Mouse (Mus musculus): ENCODE data around the gene Kcnj6. TPM values are rescaled to one million over a fixed set of nuclear protein-coding genes. Genes with fewer than 3 reads are reported as not detected.

Kcnj6 gene
- polyA plus RNA-seq (2016; fragmentation: Nextera tagmentation; extraction: Ambion mirVana) = 0.64 and 1.2 TPM in 2 replicates

- H3K4me1 ChIP-seq = peaks cover 32% of the 10 kb centered on the region
- no peaks in the 10 kb centered on the region for H3K36me3 ChIP-seq
- WGBS = under 1% methylated on average over 43 of the region's 43 CpGs
- ATAC-seq (ENCODE audit: low FRiP score, low read depth) = peak; percentile 81
- peak within 1 kb of the TSS; percentile 79 for H3K4me2 ChIP-seq (replicated peaks)
- no peaks in the 10 kb centered on the region for H3K9me3 ChIP-seq
- H3K27ac ChIP-seq (replicated peaks) = no peak within 1 kb of the TSS
- peak within 1 kb of the TSS; percentile 48 for H3K4me3 ChIP-seq
- peak within 1 kb of the TSS; percentile 43 for H3K9ac ChIP-seq (replicated peaks)
- H3K27me3 ChIP-seq = peaks cover 43% of the 10 kb centered on the region
These were observed at the start of gene Kcnj6 for GRCm38 (mm10) chr16:94997340-94997849. TSS of gene Kcnj6 (minus strand) at chr16:94997701.

DNA sequence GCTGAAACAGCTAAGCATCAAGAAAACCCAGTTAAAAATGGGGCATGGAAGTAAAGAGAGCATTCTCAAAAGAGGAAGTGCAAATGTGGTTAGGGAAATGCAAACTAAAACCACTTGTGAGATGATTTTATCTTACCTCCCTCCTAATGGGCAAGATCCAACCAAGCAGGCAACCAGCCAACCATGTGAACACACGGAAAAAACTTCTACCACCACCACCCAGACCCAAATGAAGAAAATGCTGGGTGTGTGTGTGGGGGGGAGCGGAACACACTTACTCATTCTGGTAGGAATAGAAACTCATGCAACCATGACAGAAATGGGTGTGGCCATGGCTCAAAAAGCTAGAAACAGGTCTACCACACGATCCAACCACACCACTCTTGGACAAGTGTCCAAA is 12.4 kb upstream of the Kcnj6 start:
- no peak overlapping the region for H3K4me3 ChIP-seq
- no peak overlapping the region for H3K9ac ChIP-seq (replicated peaks)
- H3K4me1 ChIP-seq = no peaks in the 10 kb centered on the region
- H3K4me2 ChIP-seq (replicated peaks) = no peak overlapping the region
- no peaks in the 10 kb centered on the region for H3K27me3 ChIP-seq
- H3K27ac ChIP-seq (replicated peaks) = no peak overlapping the region
- no peaks in the 10 kb centered on the region for H3K36me3 ChIP-seq
- WGBS = 92% methylated on average over 3 of the region's 3 CpGs
- H3K9me3 ChIP-seq = no peaks in the 10 kb centered on the region
- no peak for ATAC-seq (ENCODE audit: low FRiP score, low read depth)

DNA sequence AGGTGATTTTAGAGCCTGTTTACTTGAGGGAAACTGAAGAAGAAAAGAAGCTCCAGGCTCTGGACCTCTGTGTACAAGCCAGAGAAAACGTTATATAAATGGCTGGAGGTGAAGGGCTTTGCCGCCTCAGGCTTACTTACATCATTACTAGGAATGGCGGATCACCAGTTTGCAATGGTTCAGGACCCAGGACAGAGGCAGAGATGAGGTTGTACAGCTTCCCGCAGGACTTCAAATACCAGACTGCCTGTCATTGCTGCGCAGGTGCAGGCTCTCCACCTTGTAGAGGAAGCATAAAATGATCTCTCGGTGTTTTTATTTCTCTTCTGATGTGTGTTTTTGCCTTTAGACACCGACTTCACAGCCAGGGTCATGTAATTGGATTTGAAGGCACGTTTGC is 7.1 kb upstream of the Kcnj6 start:
- Histone ChIP-seq H3K4me2 (replicated peaks) (no peak overlapping the region), H3K4me1 (peaks cover 5% of the 10 kb centered on the region), H3K27ac (replicated peaks) (no peak overlapping the region), H3K4me3 (no peak overlapping the region), H3K36me3 (no peaks in the 10 kb centered on the region), H3K9me3 (no peaks in the 10 kb centered on the region), H3K27me3 (0 out of 2 replicates have a peak, but pooled peaks cover 2% of the 10 kb centered on the region), H3K9ac (replicated peaks) (no peak overlapping the region)
- ATAC-seq (ENCODE audit: low FRiP score, low read depth) = no peak
- 31% methylated on average over 8 of the region's 8 CpGs for WGBS

DNA sequence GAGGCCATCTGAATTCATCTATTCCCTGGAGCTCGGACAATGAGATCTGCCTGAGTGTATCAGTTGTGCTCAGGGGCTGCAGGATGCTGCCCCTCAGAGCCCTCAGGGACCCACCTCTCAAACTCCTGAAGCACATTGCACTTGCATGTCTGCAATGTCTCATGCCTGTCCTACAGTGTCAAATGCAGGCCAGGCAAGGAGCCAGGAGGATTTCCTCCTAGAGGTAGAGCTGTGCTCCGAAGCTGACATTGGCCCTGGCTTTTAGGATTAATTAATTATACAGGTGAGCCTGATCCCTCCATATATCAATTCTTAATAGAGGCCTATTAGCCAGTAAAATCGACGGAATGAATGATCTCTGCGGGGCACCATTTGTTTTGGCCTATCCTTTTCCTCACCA is 2.0 kb upstream of the Kcnj6 start:
- WGBS = 65% methylated on average over 5 of the region's 5 CpGs
- H3K4me1 ChIP-seq = peaks cover 32% of the 10 kb centered on the region
- no peaks in the 10 kb centered on the region for H3K36me3 ChIP-seq
- no peaks in the 10 kb centered on the region for H3K9me3 ChIP-seq
- no peak overlapping the region for H3K4me3 ChIP-seq
- H3K27ac ChIP-seq (replicated peaks) = no peak overlapping the region
- H3K9ac ChIP-seq (replicated peaks) = no peak overlapping the region
- peaks cover 43% of the 10 kb centered on the region for H3K27me3 ChIP-seq
- no peak for ATAC-seq (ENCODE audit: low FRiP score, low read depth)
- H3K4me2 ChIP-seq (replicated peaks) = no peak overlapping the region

DNA sequence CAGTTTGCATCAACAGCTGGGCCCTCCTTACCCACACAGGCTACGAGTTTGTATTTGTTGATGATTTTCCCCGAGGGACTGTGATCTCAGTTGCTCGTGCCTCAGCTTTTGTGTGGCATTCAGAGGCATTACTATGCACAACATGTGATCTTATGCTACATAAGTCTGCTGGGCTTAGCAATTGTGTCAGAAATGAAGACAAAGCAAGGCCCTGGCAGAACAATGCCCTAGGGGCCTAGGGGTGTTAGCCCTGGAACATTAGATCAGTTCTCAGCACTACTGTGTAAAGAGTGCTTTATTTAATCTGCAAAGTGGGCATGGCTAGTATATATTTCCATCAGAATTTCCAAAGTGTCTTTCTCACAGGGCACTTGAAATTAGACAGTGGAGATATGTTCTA is 1.5 kb upstream of the Kcnj6 start:
- Histone ChIP-seq H3K4me2 (replicated peaks) (no peak overlapping the region), H3K9ac (replicated peaks) (no peak overlapping the region), H3K27ac (replicated peaks) (no peak overlapping the region), H3K27me3 (peaks cover 43% of the 10 kb centered on the region), H3K36me3 (no peaks in the 10 kb centered on the region), H3K9me3 (no peaks in the 10 kb centered on the region), H3K4me3 (no peak overlapping the region), H3K4me1 (peaks cover 32% of the 10 kb centered on the region)
- 21% methylated on average over 3 of the region's 3 CpGs for WGBS
- ATAC-seq (ENCODE audit: low FRiP score, low read depth) = peak; percentile 57; the same call in 1 of the 2 replicates

GRCm38 (mm10) chr16:94996791-94997281 is 665 bp downstream of the Kcnj6 start:
- Histone ChIP-seq H3K4me1 (peaks cover 32% of the 10 kb centered on the region), H3K4me3 (peak overlapping the region; percentile 48), H3K9me3 (no peaks in the 10 kb centered on the region), H3K27ac (replicated peaks) (no peak overlapping the region), H3K4me2 (replicated peaks) (peak overlapping the region; percentile 79), H3K9ac (replicated peaks) (peak overlapping the region; percentile 43), H3K27me3 (peaks cover 43% of the 10 kb centered on the region), H3K36me3 (no peaks in the 10 kb centered on the region)
- ATAC-seq (ENCODE audit: low FRiP score, low read depth) = no peak
- WGBS = 13% methylated on average over 16 of the region's 16 CpGs

- 12% methylated on average over 13 of the region's 13 CpGs for WGBS
- H3K4me3 ChIP-seq = no peak overlapping the region
- H3K4me2 ChIP-seq (replicated peaks) = peak overlapping the region; percentile 17; the same call in 1 of the 2 replicates
- H3K9me3 ChIP-seq = no peaks in the 10 kb centered on the region
- H3K27me3 ChIP-seq = peaks cover 41% of the 10 kb centered on the region
- ATAC-seq (ENCODE audit: low FRiP score, low read depth) = no peak
- H3K27ac ChIP-seq (replicated peaks) = no peak overlapping the region
- no peaks in the 10 kb centered on the region for H3K36me3 ChIP-seq
- H3K4me1 ChIP-seq = peaks cover 32% of the 10 kb centered on the region
- no peak overlapping the region for H3K9ac ChIP-seq (replicated peaks)
These were observed 1.9 kb downstream of the Kcnj6 start for GRCm38 (mm10) chr16:94995542-94996131.

DNA sequence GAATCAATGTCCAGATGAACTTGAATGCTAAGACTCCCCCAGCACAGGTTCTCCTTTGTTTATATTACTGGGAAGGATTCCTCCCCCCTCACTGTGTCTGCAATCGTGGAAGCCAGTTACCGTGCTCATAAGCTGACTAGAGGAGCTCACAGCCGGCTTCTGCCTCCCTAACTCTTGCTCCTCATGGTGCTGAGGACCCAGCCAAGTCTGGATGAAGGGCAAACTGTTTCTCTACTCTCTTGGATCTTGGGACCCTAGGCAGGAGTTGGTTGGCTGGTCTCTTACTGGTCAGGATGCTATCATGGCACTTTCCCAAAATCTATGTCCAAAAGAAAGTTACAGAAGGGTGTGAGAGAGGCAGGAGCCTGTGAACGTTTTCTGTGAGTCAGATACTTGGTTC is 2.6 kb downstream of the Kcnj6 start:
- no peak for ATAC-seq (ENCODE audit: low FRiP score, low read depth)
- Histone ChIP-seq H3K9me3 (no peaks in the 10 kb centered on the region), H3K4me2 (replicated peaks) (no peak overlapping the region), H3K27me3 (peaks cover 41% of the 10 kb centered on the region), H3K36me3 (no peaks in the 10 kb centered on the region), H3K4me3 (no peak overlapping the region), H3K4me1 (peaks cover 30% of the 10 kb centered on the region), H3K27ac (replicated peaks) (no peak overlapping the region), H3K9ac (replicated peaks) (no peak overlapping the region)
- 59% methylated on average over 4 of the region's 4 CpGs for WGBS

GRCm38 (mm10) chr16:94994148-94994547 is 3.4 kb downstream of the Kcnj6 start:
- Histone ChIP-seq H3K36me3 (no peaks in the 10 kb centered on the region), H3K4me1 (peaks cover 22% of the 10 kb centered on the region), H3K27ac (replicated peaks) (no peak overlapping the region), H3K4me2 (replicated peaks) (no peak overlapping the region), H3K4me3 (no peak overlapping the region), H3K9ac (replicated peaks) (no peak overlapping the region), H3K27me3 (peaks cover 41% of the 10 kb centered on the region), H3K9me3 (no peaks in the 10 kb centered on the region)
- 83% methylated on average over 3 of the region's 3 CpGs for WGBS
- ATAC-seq (ENCODE audit: low FRiP score, low read depth) = no peak

GRCm38 (mm10) chr16:94990114-94990513 is 7.4 kb downstream of the Kcnj6 start:
- Histone ChIP-seq H3K36me3 (no peaks in the 10 kb centered on the region), H3K9ac (replicated peaks) (no peak overlapping the region), H3K4me3 (no peak overlapping the region), H3K4me1 (no peaks in the 10 kb centered on the region), H3K27ac (replicated peaks) (no peak overlapping the region), H3K27me3 (peaks cover 5% of the 10 kb centered on the region), H3K4me2 (replicated peaks) (no peak overlapping the region), H3K9me3 (no peaks in the 10 kb centered on the region)
- WGBS = 87% methylated on average over 2 of the region's 2 CpGs
- no peak for ATAC-seq (ENCODE audit: low FRiP score, low read depth)

GRCm38 (mm10) chr16:94986731-94987130 is 10.8 kb downstream of the Kcnj6 start:
- H3K27ac ChIP-seq (replicated peaks) = no peak overlapping the region
- H3K36me3 ChIP-seq = no peaks in the 10 kb centered on the region
- WGBS = 56% methylated on average over 9 of the region's 9 CpGs
- H3K4me3 ChIP-seq = no peak overlapping the region
- H3K9me3 ChIP-seq = no peaks in the 10 kb centered on the region
- H3K27me3 ChIP-seq = no peaks in the 10 kb centered on the region
- H3K9ac ChIP-seq (replicated peaks) = no peak overlapping the region
- no peaks in the 10 kb centered on the region for H3K4me1 ChIP-seq
- H3K4me2 ChIP-seq (replicated peaks) = no peak overlapping the region
- no peak for ATAC-seq (ENCODE audit: low FRiP score, low read depth)

- Histone ChIP-seq H3K9me3 (no peaks in the 10 kb centered on the region), H3K36me3 (no peaks in the 10 kb centered on the region), H3K9ac (replicated peaks) (no peak overlapping the region), H3K27ac (replicated peaks) (no peak overlapping the region), H3K4me3 (no peak overlapping the region), H3K4me2 (replicated peaks) (no peak overlapping the region), H3K4me1 (no peaks in the 10 kb centered on the region), H3K27me3 (no peaks in the 10 kb centered on the region)
- WGBS = 94% methylated on average over 3 of the region's 3 CpGs
- ATAC-seq (ENCODE audit: low FRiP score, low read depth) = no peak
These were observed 13.2 kb downstream of the Kcnj6 start for GRCm38 (mm10) chr16:94984263-94984662.
